Mouse (Mus musculus) megakaryocyte, embryonic 14.5 days (primary cell): ENCODE data around the gene Tex9.

ENCODE experiments used
- FLI1 ChIP-seq: IDR thresholded peaks from 2 replicates; pipeline ENCODE4 v1.6.1; 2012; ENCODE audit warnings: low read length, inconsistent platforms, mixed read lengths
- GATA1 ChIP-seq: IDR thresholded peaks from 3 replicates; pipeline ENCODE4 v1.6.1; 2012; ENCODE audit warnings: mixed read lengths, low read length, inconsistent platforms, borderline replicate concordance

GRCm38 (mm10) chr9:72459703-72460102 is 32.3 kb downstream of the Tex9 start:
- TF ChIP-seq GATA1 (no peak), FLI1 (no peak)
